Mouse (Mus musculus): ENCODE data around the gene Hepacam. TPM values are rescaled to one million over a fixed set of nuclear protein-coding genes. Genes with fewer than 3 reads are reported as not detected.

Gene Hepacam
- polyA plus RNA-seq, 1 experiment, result 0.25 TPM

DNA sequence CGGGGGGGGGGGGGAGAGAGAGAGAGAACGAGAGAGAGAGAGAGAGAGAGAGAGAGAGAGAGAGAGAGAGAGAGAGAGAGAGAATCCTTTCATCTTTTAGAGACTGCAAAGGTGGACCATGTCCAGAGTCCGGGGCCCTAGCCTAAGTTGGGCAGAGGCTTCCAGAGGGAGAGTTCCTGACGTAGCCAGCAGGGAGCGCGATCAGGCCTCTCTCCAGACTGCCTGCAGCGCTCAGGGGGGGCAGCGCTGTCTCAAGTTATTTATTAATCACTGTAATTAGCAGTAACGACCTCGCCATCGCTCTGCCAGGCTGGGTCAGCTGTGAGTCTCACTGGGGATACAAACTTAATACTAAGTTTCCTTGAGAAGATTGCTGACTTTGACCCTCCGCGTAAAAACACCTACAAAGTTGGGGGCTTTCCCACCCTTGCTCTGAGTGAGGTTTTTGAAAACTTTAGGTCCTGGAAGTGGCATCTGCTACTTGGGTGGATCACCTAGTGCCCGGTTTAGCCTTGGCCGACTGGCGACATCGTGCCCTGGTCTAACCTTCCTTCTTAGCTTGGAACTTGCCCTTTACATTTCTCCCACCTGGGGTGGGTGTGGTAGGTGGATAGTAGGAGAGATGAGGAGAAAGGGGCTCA lies 65.0 kb downstream of the Hepacam start:
- DNase-seq (ENCODE audit: low read depth, low spot score), result no peak
- 3% methylated on average over 16 of the region's 17 CpGs for WGBS

DNA sequence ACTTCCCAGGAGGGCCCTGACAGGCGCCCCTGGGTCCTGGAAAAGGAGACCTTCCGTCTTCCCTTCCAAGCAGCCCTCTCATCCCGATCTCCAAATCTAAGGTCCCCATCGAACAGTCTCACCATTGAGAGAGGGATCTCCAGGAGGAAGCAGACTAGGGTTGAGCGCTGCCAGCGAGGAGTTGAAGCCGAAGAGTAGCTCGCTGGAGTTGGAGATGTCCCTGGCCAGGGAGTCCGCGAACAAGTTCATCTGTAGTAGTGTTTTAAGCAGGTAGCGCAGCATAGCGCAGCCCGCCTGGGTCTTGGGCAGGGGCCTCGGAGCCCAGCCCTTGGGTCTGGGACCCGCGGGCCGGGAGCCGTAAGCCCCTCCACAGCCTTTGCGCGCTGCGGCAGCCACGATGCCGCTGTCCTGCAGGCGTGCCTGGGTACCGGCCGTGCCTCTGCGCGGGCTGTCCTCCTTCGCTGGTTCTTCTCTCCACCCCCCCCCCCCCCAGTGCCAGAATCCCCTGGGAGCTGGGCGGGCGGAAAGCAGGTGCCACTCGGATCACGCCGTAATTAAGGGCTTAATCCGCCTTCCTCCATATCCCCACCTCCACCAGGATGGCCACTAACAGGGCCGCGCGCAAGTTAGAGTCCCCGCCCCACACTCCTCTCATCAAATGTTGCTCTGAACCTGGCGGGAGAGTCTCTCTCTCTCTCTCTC lies 65.7 kb downstream of the Hepacam start, which contains the start of gene Robo3:
Gene Robo3, minus strand, starts transcription at position 527 of the 702 bp plus-strand sequence.
- 2% methylated on average over 40 of the region's 40 CpGs for WGBS
- DNase-seq (ENCODE audit: low read depth, low spot score), result no peak

DNA sequence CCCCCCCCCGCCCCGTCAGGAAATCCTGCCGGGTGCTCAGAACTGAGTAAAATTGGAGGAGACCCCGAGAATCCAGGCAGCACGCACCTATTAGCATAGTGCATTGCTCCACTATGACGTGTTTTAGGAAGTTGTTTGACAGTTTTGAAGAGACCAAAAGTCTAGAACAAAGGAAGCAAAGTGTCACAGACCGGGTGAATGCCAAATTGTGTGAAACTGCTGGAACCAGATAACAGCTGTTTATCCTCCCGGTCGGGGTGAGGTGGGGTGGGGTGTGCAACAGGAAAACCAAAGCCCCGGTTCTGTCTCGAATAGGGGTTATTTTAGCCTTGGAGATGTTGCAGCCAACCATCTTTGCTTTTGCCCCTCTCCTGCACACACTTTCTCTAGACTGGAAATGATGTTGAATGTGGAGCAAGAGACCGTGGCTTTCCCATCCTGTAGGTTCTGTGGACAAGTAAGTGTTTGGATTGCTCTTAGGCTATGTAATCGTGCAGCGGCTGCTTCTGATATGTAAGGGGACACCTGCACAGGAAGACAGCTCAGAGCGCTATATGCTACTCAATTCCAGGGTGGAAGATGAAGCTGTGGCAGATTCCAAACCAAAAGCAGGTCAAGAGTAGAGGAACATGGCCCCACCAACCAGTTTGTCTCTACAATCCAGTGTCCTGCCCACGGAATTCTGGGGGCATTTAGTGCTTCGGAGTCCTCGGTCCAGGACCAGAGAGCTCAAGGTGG lies 66.8 kb downstream of the Hepacam start:
- 4% methylated on average over 18 of the region's 18 CpGs for WGBS
- DNase-seq (ENCODE audit: low read depth, low spot score), result no peak

DNA sequence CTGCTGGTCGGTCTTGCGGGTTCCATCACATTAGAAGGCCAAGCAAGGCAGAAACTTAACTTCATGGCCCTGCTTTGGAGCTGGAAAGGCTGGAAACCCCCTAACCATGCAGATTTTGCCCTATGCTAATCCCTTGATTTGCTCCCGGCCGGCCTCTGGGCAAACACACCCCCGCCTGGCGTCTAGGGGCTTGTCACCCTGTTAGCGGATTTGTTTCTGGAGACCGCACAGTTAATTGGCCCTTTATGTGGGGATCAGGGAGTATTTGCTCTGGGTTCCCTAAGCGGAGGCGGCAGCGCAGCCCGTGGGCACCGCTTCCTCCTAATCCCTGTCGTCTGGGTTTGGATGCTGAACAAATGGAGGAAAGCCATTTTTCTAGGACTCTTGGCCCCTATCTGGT lies 67.8 kb downstream of the Hepacam start:
- WGBS, result 14% methylated on average over 14 of the region's 14 CpGs
- DNase-seq (ENCODE audit: low read depth, low spot score), result no peak

DNA sequence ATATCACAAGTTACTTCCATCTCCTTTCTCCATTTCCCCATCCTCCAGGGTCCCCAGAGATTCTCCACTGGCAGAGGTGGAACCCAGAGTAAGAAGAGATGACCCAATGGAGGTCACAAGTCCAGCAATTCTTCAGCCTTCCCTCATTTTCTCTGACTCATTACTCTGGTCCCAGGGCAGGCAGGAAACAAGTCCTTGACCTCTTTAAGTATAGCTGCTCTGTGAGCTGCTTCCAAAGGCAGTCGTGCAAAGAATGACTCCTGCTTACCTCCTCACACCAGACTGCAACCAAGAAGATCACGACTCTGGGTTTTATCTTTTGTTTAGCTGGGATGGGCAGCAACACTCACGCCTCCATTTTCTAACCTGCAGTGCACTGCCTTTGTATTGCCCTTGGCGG lies 68.5 kb downstream of the Hepacam start:
- DNase-seq (ENCODE audit: low read depth, low spot score), result no peak
- 7% methylated on average over 4 of the region's 4 CpGs for WGBS

Other genes starting within 250 kb of the Hepacam start
- gene Pknox2, start 219.9 kb upstream of the Hepacam start, polyA plus RNA-seq (2012; rRNA removed), result 1.8 and 2.0 TPM in 2 replicates
- gene Tmem218, start 159.1 kb upstream of the Hepacam start, polyA plus RNA-seq (2012; rRNA removed), result 1.8 and 2.1 TPM in 2 replicates
- 1.4 and 2.1 TPM in 2 replicates for gene Slc37a2, start 111.6 kb upstream of the Hepacam start, polyA plus RNA-seq (2012; rRNA removed)
- 0.43 and 0.60 TPM in 2 replicates for gene Ccdc15, start 18.9 kb upstream of the Hepacam start, polyA plus RNA-seq (2012; rRNA removed)
- 6.5 and 8.2 TPM in 2 replicates for gene Robo4, start 34.5 kb downstream of the Hepacam start, polyA plus RNA-seq (2012; rRNA removed)
- gene Robo3, start 65.9 kb downstream of the Hepacam start, polyA plus RNA-seq (2012; rRNA removed), result 0.21 and 0.44 TPM in 2 replicates
- gene Msantd2, start 122.0 kb downstream of the Hepacam start, polyA plus RNA-seq (2012; rRNA removed), result 6.3 and 11.2 TPM in 2 replicates
- gene Esam, start 160.7 kb downstream of the Hepacam start, polyA plus RNA-seq (2012; rRNA removed), result 15.3 and 18.6 TPM in 2 replicates
- 2.3 and 2.6 TPM in 2 replicates for gene Vsig2, start 171.9 kb downstream of the Hepacam start, polyA plus RNA-seq (2012; rRNA removed)
- gene Nrgn, start 185.6 kb downstream of the Hepacam start, polyA plus RNA-seq (2012; rRNA removed), result 2.9 TPM in 2 replicates
- gene Siae, start 188.3 kb downstream of the Hepacam start, polyA plus RNA-seq (2012; rRNA removed), result 7.7 and 15.0 TPM in 2 replicates
- gene Spa17, start 246.4 kb downstream of the Hepacam start, polyA plus RNA-seq (2012; rRNA removed), result 0.30 and 0.60 TPM in 2 replicates